Mouse (Mus musculus) gastrocnemius, postnatal 4 days (tissue): ENCODE results near the gene Clcn6. TPM values are rescaled to one million over a fixed set of nuclear protein-coding genes. Genes with fewer than 3 reads are reported as not detected.
A peak's percentile ranks its signal among the peaks of the same experiment; 100 is the strongest.

Source experiments
- DNase-seq, 2 experiments: peaks; one replicate each; pipeline ENCODE4 v3.0.0; 2021 to 2022; ENCODE audit warnings: low spot score in 2 of 2, mixed read lengths in 2 of 2
- total RNA-seq, 2 experiments: library from RNA; stranded (reverse); gene quantifications; 2 replicates each; pipeline ENCODE4 v1.2.3; 2021

Gene Clcn6
- total RNA-seq, 2 experiments from 2014 or later: 13.6 to 14.4 TPM

- DNase-seq: peak in 1 of 2 experiments; percentile 39
Observed at GRCm38 (mm10) chr4:148041611-148042191, 3.1 kb upstream of the Clcn6 start.

DNA sequence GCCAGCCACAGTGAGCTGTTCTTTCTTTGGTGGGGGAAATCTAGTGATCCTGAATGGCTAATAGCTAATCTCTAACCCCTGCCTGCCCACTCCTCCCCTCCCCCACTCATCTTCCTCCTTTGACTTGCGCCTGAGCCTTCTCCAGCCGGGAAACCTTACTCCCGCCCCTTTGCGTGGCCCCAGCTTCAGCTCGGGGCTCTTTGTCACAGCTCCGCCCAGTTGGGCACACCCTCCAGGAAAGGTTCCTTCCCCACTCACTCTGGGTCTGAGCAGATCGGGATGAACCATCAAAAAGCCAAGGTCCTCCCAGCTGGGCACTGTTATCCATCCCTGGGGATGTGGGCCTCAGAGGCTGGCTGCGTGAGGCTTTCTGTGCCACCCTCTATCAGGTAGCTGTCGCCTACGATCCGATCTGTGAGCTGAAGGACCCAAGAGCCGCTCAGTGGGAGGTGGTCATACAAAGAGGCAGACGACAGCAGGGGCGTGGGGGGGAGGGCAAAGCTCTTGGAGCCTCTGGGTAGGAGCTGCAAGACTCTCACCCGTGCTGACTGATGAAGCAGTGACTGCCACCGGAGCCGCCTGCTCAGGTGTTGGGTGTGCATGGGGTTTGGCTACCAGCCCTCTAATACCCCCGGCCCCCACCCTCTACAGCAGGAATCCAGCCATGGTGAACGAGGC, 2.5 kb upstream of the Clcn6 start:
- peak; percentile 50 to 80 for DNase-seq

GRCm38 (mm10) chr4:148040029-148040830, 1.6 kb upstream of the Clcn6 start:
- no peak for DNase-seq

GRCm38 (mm10) chr4:148039254-148040028, 820 bp upstream of the Clcn6 start:
- no peak for DNase-seq

DNA sequence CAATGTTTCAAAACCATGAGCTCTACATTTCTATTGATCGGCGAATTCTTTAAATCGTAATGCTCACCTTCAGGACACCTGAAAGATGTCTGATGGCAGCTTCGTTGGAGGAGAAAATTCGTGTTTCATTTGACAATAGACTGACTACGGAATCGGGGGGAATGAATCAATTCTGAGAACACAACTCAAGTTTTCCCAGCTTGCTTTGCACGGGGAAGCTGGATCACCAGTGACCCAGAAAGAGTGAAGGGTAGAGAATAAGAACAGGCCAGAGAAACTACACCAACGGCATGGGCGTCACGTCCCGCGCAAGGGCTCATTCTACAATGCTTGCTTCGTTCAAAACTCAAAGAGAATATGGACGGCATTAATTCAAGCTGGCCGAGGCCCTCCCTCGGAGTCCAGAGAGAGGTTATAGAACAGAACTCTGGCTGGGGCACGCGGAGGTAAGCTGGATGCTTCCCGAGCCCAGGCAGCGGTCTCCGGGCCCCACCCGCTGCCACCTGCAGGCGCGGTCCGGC, 482 bp downstream of the Clcn6 start:
- no peak for DNase-seq

GRCm38 (mm10) chr4:148035440-148035839, 3.2 kb downstream of the Clcn6 start:
- DNase-seq: no peak

GRCm38 (mm10) chr4:148033858-148034410, 4.7 kb downstream of the Clcn6 start:
- no peak for DNase-seq

DNA sequence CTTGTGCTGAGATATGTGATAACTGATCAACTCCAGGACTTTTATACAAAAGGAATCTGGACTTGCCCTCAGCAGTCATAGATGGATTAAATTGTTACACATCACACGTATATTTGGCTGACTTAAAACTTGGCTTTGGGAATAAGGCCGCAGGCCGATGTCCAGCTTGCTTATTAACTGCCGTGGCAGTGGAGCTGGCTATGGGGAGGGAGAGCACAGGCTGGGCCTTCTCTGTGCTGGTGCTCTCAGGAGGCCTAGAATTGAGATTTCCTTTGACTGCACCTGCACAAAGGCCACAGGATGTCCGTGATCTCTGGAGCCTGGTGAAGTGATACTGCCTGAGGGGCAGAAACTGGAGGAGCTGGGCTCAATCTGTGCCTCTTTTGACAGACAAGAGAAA, 8.1 kb downstream of the Clcn6 start:
- no peak for DNase-seq

DNA sequence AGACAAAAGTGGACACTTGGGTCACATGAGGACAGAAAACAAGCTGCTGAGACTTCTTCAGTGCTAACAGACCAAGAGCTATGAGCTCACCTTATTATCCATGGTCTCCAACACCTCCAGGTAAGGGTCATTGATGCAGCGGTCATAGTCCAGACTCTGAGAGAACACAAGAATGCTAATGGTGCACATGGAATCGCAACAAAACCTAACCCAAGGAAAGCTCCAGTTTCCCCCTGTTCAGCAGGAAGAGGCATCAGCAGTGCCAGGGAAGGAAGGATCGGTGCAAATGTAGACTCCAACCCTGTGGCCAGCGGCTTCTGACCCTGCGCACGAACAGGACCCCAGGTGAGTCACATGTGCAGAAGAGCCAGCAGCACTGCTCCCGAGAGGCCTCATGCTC, 9.3 kb downstream of the Clcn6 start:
- no peak for DNase-seq

- DNase-seq: no peak
Observed at GRCm38 (mm10) chr4:148024003-148024402, 14.6 kb downstream of the Clcn6 start.

GRCm38 (mm10) chr4:148018410-148018809, 20.2 kb downstream of the Clcn6 start:
- DNase-seq: no peak

GRCm38 (mm10) chr4:148016981-148017380, 21.6 kb downstream of the Clcn6 start:
- no peak for DNase-seq

DNA sequence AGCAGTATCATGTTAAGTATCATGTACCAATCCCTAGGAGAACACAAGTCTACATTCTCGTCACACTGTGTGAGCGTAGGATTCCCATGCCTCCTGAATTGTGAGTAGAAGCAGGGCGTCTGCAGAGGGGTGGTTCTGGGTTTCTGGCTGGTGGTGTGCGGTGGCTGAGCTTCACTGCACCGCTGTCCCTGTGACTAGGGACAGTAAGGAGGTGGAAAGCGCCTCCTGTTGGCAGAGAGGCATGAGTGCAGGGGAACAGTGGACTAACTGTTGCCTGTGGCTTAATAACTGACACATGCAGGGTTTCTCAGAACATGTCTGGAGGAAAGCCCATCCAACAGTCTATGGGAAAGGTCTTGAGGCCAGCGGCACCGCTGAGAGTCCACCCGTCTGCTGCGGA, 23.2 kb downstream of the Clcn6 start:
- DNase-seq: no peak

DNA sequence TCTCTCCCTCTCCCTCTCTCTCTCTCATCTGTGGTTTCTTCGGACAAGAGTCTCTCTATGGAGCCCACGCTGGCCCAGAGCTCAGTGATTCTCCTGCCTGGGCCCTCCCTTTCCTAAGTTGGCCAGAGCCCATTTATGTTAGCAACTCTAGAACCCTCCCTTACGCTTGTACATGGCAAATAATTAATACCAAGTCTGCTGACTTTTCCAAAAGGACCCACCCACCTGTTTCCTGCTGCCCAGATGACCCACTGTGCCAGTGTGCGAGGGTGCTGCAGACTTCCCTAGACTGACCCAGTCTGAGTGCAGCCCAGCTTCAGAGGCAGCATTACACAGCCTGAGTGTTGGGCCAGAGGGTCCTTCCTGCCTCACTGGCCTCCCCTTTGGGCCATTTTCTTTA, 26.4 kb downstream of the Clcn6 start:
- DNase-seq: no peak

DNA sequence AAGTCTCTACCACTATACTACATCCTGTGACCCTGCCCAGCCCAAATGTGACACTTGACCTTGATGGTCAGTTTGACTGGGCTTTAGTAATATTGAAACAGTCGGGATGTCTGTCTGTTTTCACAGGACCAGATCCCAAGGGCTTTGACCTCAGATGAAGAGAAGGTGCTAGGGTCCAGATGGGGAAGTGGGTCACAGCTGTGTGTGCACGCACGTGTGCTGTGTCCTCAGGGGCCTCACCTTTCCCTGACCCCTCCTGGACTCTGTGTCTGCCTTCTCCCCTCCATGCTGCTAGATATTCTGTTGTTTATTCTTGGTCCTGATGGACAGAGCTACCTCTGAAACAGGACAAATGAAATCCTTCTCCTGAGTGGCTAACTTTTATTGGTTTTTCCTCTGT, 27.3 kb downstream of the Clcn6 start:
- DNase-seq: no peak

DNA sequence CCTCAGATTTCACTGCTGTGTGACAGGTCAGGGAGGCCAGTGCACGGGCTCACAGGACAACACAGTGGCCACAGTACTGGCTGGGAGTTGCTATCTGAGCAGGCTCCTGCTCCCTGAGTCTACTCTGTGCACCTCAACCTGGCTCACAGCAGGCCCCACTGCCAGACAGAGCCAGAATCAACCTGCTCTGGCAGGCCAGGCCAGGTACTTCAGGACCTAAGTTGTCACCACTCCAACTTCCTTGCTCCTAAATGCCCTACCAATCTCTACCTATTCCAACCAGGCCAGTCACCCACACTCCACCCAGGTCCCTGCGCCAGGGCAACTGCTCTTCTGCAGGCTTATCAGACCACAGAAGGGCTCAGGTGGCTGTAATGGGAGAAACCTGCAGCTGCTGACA, 29.0 kb downstream of the Clcn6 start:
- no peak for DNase-seq

- DNase-seq: no peak
Observed at GRCm38 (mm10) chr4:148008412-148008811, 30.2 kb downstream of the Clcn6 start.

GRCm38 (mm10) chr4:148004361-148004760, 34.3 kb downstream of the Clcn6 start:
- no peak for DNase-seq

GRCm38 (mm10) chr4:148001866-148002265, 36.8 kb downstream of the Clcn6 start:
- DNase-seq: no peak

DNA sequence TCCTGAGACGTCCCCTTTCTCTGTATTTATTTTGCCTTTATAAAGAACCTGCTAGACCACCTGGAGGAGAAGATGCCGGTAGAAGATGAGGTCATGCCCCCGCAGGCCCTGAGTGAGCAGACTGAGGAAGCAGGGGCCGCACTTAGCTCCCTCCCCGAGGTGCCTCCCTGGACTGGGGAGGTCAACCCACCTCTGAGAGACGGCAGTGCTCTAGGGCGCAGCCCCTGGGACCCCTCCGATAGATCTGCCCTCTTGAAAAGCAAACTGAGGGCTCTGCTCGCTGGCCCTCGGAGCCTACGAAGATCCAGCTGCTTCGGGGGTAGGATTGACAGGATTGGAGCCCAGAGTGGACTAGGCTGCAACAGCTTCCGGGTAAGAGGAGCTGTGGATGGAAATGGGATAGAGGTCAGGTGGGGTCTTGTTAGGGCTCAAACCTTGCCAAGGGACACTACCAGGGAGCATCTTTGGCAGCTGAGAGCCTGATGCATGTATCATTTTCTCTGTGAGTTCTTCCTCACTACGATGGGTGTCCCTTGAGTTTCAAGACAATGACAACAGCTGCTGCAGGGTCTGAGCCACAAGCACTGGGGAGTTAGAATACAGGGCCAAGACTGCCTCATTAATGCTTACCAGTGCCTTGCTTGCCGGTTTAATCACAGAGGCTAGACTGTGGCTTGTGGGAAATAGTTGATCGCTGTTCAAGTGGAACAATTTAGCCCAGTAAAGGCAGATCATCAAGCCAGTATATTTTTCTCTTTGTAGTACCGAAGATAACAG, 37.4 kb downstream of the Clcn6 start:
- DNase-seq: no peak
